Mouse (Mus musculus) G1E (cell line): Measurements from ENCODE around the gene Lgals3. TPM values are rescaled to one million over a fixed set of nuclear protein-coding genes. Genes with fewer than 3 reads are reported as not detected.

Experiments used
- ATAC-seq: 2 replicates; pipeline ENCODE4 v1.8.0; 2016; ENCODE audit warnings: mild to moderate bottlenecking; ENCODE audit not compliant: insufficient number of reproducible peaks, poor library complexity, low FRiP score, severe bottlenecking; ENCODE audit errors: extremely low read depth
- DNase-seq: peaks from one replicate; pipeline ENCODE4 v3.0.0; 2012; ENCODE audit warnings: low spot score
- H3K27me3 ChIP-seq: 2 replicates; pipeline ENCODE4 v1.6.1; 2012; ENCODE audit warnings: mild to moderate bottlenecking, low read length, inconsistent platforms; ENCODE audit not compliant: insufficient read depth
- H3K36me3 ChIP-seq: replicated peaks from 2 replicates; pipeline ENCODE3; 2012; ENCODE audit warnings: mild to moderate bottlenecking, inconsistent platforms
- H3K4me1 ChIP-seq: 2 replicates; pipeline ENCODE4 v1.6.1; 2012; ENCODE audit warnings: low read depth, low read length, inconsistent platforms, mixed read lengths; ENCODE audit not compliant: insufficient read depth
- H3K4me3 ChIP-seq: 2 replicates; pipeline ENCODE4 v1.5.1; 2012; ENCODE audit warnings: low read depth, mild to moderate bottlenecking, inconsistent platforms, low read length, moderate library complexity, mixed read lengths
- H3K9me3 ChIP-seq: replicated peaks from 2 replicates; pipeline ENCODE4 v1.6.1; 2012; ENCODE audit warnings: inconsistent platforms
- CTCF ChIP-seq: IDR thresholded peaks from 2 replicates; pipeline ENCODE4 v1.5.1; 2012; ENCODE audit warnings: low read depth, low read length, inconsistent platforms, mixed read lengths
- GATA1 ChIP-seq: IDR thresholded peaks from 2 replicates; pipeline ENCODE4 v1.6.1; 2012; ENCODE audit warnings: borderline replicate concordance, low read length, inconsistent platforms, mixed read lengths
- GATA2 ChIP-seq: IDR thresholded peaks from 2 replicates; pipeline ENCODE4 v1.6.1; 2012; ENCODE audit warnings: low read depth, low read length, inconsistent platforms, borderline replicate concordance
- POLR2AphosphoS5 ChIP-seq: IDR thresholded peaks from 2 replicates; pipeline ENCODE4 v1.6.1; 2012; ENCODE audit warnings: low read depth, low read length, inconsistent platforms; ENCODE audit not compliant: insufficient replicate concordance
- TAL1 ChIP-seq: conservative IDR thresholded peaks from 2 replicates; pipeline ENCODE4 v1.6.1; 2012; ENCODE audit warnings: low read depth, low read length, inconsistent platforms, mixed read lengths
- polyA plus RNA-seq: library from polyadenylated mRNA; stranded (reverse); fragments of >175 nt; gene quantifications from 2 replicates; pipeline ENCODE4 v1.2.3, GENCODE M21; 2012
- total RNA-seq, 2 experiments: library from RNA; stranded (forward) in 1 of 2; stranded (reverse) in 1 of 2; fragments of 200-1000 nt in 1 of 2; fragments of >200 nt in 1 of 2; fragmentation: Nextera tagmentation in 1 of 2; gene quantifications; 2 replicates each; pipeline ENCODE4 v1.2.3; 2014 to 2017

The Lgals3 gene
- total and polyA plus RNA-seq, 3 experiments, result 1.7 to 2.5 TPM; not detected in 1

DNA sequence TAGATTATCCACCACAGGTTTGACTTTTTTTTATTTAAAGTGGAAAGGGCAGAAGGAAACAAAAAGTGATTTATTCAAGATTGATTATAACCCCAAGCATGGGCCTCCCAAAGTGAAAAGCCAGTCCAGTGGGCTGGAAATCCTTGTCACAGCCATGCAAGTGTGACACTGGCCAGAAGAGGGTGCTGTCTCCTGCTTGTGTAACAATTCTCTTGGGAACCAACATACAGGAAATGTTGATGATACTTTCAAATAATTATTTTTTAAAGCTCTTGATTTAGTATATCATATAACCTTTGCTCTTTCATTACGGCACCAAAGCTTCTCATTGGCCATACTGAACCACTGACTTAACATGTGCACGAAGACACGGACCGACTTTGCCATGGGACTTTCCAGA lies 32.7 kb upstream of the Lgals3 start:
- peak; percentile 19 for DNase-seq
- peak; percentile 75; the same call in 1 of the 2 replicates for TF ChIP-seq CTCF
- no peak for TF ChIP-seq GATA2
- Histone ChIP-seq H3K4me3 (no peak overlapping the region), H3K4me1 (no peaks in the 10 kb centered on the region), H3K27me3 (peaks cover 5% of the 10 kb centered on the region; the same call in 1 of the 2 replicates), H3K9me3 (no peaks in the 10 kb centered on the region), H3K36me3 (no peaks in the 10 kb centered on the region)
- ATAC-seq, result no peak

DNA sequence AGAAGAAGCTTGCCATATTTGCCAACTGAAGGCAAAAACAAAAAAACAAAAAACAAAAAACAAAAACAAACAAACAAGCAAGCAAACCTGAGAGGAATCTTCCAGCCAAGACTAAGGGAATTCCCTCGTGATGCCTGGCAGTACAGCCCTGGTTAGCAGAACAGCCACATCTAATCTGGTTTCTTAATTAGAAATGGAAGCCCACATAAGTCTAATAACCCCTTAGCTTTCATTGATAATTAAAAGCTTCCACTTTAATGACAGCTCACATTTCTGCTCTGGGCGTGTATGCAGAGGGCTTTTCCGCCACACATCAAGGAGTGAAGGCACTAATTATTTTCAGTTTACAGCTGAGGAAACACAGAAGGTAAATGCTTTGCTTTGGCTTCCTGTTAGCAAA lies 32.3 kb upstream of the Lgals3 start:
- no peak for ATAC-seq

DNA sequence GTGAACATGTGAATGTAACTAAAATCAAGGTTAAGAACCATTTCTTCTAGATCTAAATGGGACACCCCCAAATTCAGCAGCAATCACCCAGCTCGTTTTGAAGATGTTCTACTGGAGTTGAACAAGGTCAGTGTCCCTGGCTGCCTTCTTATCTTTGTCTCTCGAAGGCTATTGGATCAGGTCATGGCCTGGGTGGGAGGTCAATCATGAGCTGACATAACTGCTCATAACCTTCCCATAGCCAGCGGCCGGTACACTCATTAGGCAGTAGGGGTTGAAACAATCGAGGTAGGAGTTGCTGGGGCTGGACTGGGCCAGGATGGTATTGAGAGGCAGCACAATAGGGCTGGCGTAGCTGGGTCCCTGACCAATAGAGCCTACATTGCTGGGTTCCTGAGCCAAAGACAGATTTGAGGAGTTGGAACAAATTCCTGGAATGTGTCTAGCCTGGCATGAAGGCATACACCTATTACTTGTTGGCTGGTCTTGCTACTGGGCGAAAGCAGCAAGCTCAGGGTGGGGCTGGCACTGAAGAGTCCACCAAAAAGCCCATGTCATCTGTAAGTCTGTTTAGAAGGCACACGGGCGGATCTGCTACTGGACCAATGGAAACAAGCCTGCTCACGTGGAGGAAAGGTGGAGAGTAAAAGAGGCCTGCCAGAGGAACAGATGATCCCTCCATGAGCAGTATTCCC lies 27.2 kb upstream of the Lgals3 start:
- ATAC-seq, result no peak
- H3K36me3 ChIP-seq, result no peaks in the 10 kb centered on the region
- no peak for TF ChIP-seq POLR2AphosphoS5
- no peak for TF ChIP-seq GATA1
- no peak for TF ChIP-seq CTCF
- no peak for TF ChIP-seq GATA2
- TF ChIP-seq TAL1, result no peak

More for the DNA sequence above, 32.3 kb upstream of the Lgals3 start:
- Histone ChIP-seq H3K4me1 (no peaks in the 10 kb centered on the region), H3K36me3 (no peaks in the 10 kb centered on the region), H3K9me3 (no peaks in the 10 kb centered on the region), H3K4me3 (no peak overlapping the region), H3K27me3 (peaks cover 7% of the 10 kb centered on the region; the same call in 1 of the 2 replicates)
- TF ChIP-seq GATA1 (no peak), CTCF (no peak), GATA2 (no peak), POLR2AphosphoS5 (no peak), TAL1 (no peak)
- DNase-seq, result no peak

DNA sequence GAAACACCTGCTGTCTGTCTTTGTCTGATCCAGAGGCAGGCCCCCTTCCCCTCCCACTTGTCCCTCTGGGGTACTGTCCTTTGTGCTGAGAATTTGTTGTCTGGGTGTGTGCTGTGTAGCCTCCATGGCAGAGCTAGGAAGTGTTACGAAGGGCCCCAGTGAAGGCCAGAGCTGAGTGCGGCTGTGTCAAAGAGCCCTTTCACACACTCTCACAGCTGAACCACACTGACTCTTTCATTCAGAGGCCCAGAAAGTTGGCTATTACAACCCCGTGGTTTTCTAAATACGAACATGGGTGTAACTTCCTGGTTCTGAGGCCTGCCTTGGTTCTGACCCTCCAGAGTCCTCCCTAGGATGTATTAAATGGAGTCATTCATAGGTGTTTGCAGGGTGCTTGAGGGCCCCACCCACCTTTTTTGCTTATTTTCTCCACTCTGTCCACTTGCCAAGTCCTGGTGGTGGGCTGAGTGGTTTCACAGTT lies 25.7 kb upstream of the Lgals3 start:
- H3K36me3 ChIP-seq, result no peaks in the 10 kb centered on the region
- TF ChIP-seq POLR2AphosphoS5 (no peak), TAL1 (no peak), GATA1 (no peak), CTCF (no peak), GATA2 (no peak)
- H3K27me3 ChIP-seq, result peaks cover 13% of the 10 kb centered on the region; the same call in 1 of the 2 replicates
- no peak overlapping the region for H3K4me3 ChIP-seq
- peaks cover 3% of the 10 kb centered on the region; the same call in 1 of the 2 replicates for H3K4me1 ChIP-seq
- H3K9me3 ChIP-seq, result no peaks in the 10 kb centered on the region
- ATAC-seq (no peak), DNase-seq (no peak)

More for the DNA sequence above, 27.2 kb upstream of the Lgals3 start:
- Histone ChIP-seq H3K9me3 (no peaks in the 10 kb centered on the region), H3K4me3 (no peak overlapping the region), H3K27me3 (peaks cover 13% of the 10 kb centered on the region; the same call in 1 of the 2 replicates), H3K4me1 (peaks cover 3% of the 10 kb centered on the region; the same call in 1 of the 2 replicates)
- no peak for DNase-seq

DNA sequence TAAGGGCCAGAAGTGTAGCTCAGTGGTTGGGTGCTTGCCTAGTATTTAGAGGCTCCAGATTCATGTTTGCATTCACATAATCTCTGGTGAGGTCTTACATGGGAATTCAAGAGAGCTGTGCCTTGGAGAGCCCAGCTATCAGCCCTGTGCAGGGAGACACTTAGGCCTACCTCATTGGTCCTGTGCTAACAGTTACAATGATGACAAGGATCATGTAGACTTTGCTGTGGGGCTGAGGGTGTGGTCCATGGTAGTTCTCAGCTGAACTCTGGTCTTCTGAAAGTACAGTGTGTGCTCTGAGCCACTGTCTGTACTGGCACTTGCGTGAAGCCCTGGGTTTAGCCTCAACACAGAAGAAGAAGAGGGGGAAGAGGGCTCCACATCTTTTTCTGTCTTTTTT lies 20.8 kb upstream of the Lgals3 start:
- ATAC-seq, result no peak

DNA sequence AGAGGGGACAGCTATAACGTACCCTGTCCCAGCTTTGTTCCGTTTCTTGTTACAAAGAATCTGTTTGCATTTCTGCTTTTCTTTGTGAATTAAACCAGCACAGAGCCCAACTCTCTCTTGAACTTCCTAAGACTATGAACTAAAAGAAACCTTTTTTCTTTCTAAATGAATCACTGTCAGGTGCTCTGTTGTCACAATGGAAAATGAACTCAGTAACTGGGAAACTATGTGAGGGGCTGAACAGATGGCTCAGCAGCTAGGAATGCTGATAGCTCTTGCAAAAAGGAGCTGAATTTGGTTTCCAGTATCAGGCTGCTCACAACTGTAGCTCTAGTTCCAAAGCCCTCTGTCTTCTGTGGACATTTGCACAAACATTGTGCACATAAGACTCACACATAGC lies 16.6 kb upstream of the Lgals3 start:
- ATAC-seq, result no peak
- DNase-seq, result no peak
- no peak overlapping the region for H3K4me3 ChIP-seq
- TF ChIP-seq TAL1, result no peak
- TF ChIP-seq GATA1, result no peak
- TF ChIP-seq CTCF, result no peak
- no peak for TF ChIP-seq GATA2
- no peak for TF ChIP-seq POLR2AphosphoS5
- no peaks in the 10 kb centered on the region for H3K9me3 ChIP-seq
- peaks cover 2% of the 10 kb centered on the region; the same call in 1 of the 2 replicates for H3K27me3 ChIP-seq
- no peaks in the 10 kb centered on the region for H3K36me3 ChIP-seq
- peaks cover 23% of the 10 kb centered on the region for H3K4me1 ChIP-seq

More for the DNA sequence above, 20.8 kb upstream of the Lgals3 start:
- peaks cover 7% of the 10 kb centered on the region for H3K4me1 ChIP-seq
- peaks cover 7% of the 10 kb centered on the region; the same call in 1 of the 2 replicates for H3K27me3 ChIP-seq
- no peaks in the 10 kb centered on the region for H3K9me3 ChIP-seq
- TF ChIP-seq CTCF (no peak), POLR2AphosphoS5 (no peak)
- no peak for DNase-seq
- H3K36me3 ChIP-seq, result no peaks in the 10 kb centered on the region
- H3K4me3 ChIP-seq, result no peak overlapping the region
